Mouse (Mus musculus): ENCODE measurements around the gene Hist1h4c. TPM values are rescaled to one million over a fixed set of nuclear protein-coding genes. Genes with fewer than 3 reads are reported as not detected.

The Hist1h4c gene
- polyA plus RNA-seq, 1 experiment from 2014 or later = 2.5 TPM

GRCm38 (mm10) chr13:23740256-23740840 is 42.1 kb upstream of the Hist1h4c start:
- ATAC-seq (ENCODE audit: low read depth) = no peak

GRCm38 (mm10) chr13:23739922-23740252 is 41.6 kb upstream of the Hist1h4c start:
- WGBS = 1% methylated on average over 14 of the region's 14 CpGs
- Histone ChIP-seq H3K27me3 (no peaks in the 10 kb centered on the region), H3K9ac (peak overlapping the region; percentile 78), H3K4me2 (peak overlapping the region; percentile 98), H3K9me3 (no peaks in the 10 kb centered on the region), H3K4me3 (peak overlapping the region; percentile 48), H3K27ac (replicated peaks) (peak overlapping the region; percentile 90), H3K4me1 (replicated peaks) (peaks cover 32% of the 10 kb centered on the region), H3K36me3 (no peaks in the 10 kb centered on the region)
- no peak for ATAC-seq (ENCODE audit: low read depth)

More at GRCm38 (mm10) chr13:23740256-23740840, 42.1 kb upstream of the Hist1h4c start:
- peak overlapping the region; percentile 78 for H3K9ac ChIP-seq
- no peaks in the 10 kb centered on the region for H3K36me3 ChIP-seq
- WGBS = 33% methylated on average over 13 of the region's 13 CpGs
- H3K4me3 ChIP-seq = peak overlapping the region; percentile 48
- H3K27ac ChIP-seq (replicated peaks) = peak overlapping the region; percentile 90
- H3K27me3 ChIP-seq = no peaks in the 10 kb centered on the region
- peaks cover 32% of the 10 kb centered on the region for H3K4me1 ChIP-seq (replicated peaks)
- H3K4me2 ChIP-seq = peak overlapping the region; percentile 98
- no peaks in the 10 kb centered on the region for H3K9me3 ChIP-seq

- Histone ChIP-seq H3K4me3 (peak overlapping the region; percentile 48), H3K4me2 (peak overlapping the region; percentile 98), H3K9me3 (no peaks in the 10 kb centered on the region), H3K36me3 (no peaks in the 10 kb centered on the region), H3K27me3 (no peaks in the 10 kb centered on the region), H3K27ac (replicated peaks) (peak overlapping the region; percentile 90), H3K4me1 (replicated peaks) (peaks cover 28% of the 10 kb centered on the region), H3K9ac (peak overlapping the region; percentile 78)
- WGBS = under 1% methylated on average over 39 of the region's 39 CpGs
- peak; percentile 93 for ATAC-seq (ENCODE audit: low read depth)
Measured at GRCm38 (mm10) chr13:23739069-23739921, 41.0 kb upstream of the Hist1h4c start.

- ATAC-seq (ENCODE audit: low read depth) = peak; percentile 95
- Histone ChIP-seq H3K27ac (replicated peaks) (peak within 1 kb of the TSS; percentile 90), H3K9me3 (no peaks in the 10 kb centered on the region), H3K36me3 (no peaks in the 10 kb centered on the region), H3K27me3 (no peaks in the 10 kb centered on the region), H3K9ac (peak within 1 kb of the TSS; percentile 78), H3K4me3 (peak within 1 kb of the TSS; percentile 48), H3K4me2 (peak within 1 kb of the TSS; percentile 98), H3K4me1 (replicated peaks) (peaks cover 28% of the 10 kb centered on the region)
- under 1% methylated on average over 38 of the region's 38 CpGs for WGBS
Measured at GRCm38 (mm10) chr13:23738677-23739068, 40.4 kb upstream of the Hist1h4c start, which contains the start of gene Hist1h1c. Gene Hist1h1c, plus strand, starts transcription at chr13:23738808.

- H3K4me3 ChIP-seq = peak overlapping the region; percentile 48
- peak overlapping the region; percentile 90 for H3K27ac ChIP-seq (replicated peaks)
- ATAC-seq (ENCODE audit: low read depth) = no peak
- H3K27me3 ChIP-seq = no peaks in the 10 kb centered on the region
- H3K4me2 ChIP-seq = peak overlapping the region; percentile 98
- no peaks in the 10 kb centered on the region for H3K36me3 ChIP-seq
- H3K4me1 ChIP-seq (replicated peaks) = peaks cover 28% of the 10 kb centered on the region
- H3K9ac ChIP-seq = peak overlapping the region; percentile 78
- no peaks in the 10 kb centered on the region for H3K9me3 ChIP-seq
- 22% methylated on average over 4 of the region's 4 CpGs for WGBS
Measured at GRCm38 (mm10) chr13:23738041-23738440, 39.8 kb upstream of the Hist1h4c start.

- Histone ChIP-seq H3K36me3 (no peaks in the 10 kb centered on the region), H3K27ac (replicated peaks) (no peak overlapping the region), H3K9me3 (no peaks in the 10 kb centered on the region), H3K4me3 (no peak overlapping the region), H3K4me1 (replicated peaks) (peaks cover 28% of the 10 kb centered on the region), H3K4me2 (no peak overlapping the region), H3K27me3 (no peaks in the 10 kb centered on the region), H3K9ac (no peak overlapping the region)
- 75% methylated on average over 5 of the region's 5 CpGs for WGBS
- no peak for ATAC-seq (ENCODE audit: low read depth)
Measured at GRCm38 (mm10) chr13:23737091-23737490, 38.8 kb upstream of the Hist1h4c start.

GRCm38 (mm10) chr13:23732156-23732804 is 34.0 kb upstream of the Hist1h4c start:
- Histone ChIP-seq H3K9ac (no peak overlapping the region), H3K4me1 (replicated peaks) (no peaks in the 10 kb centered on the region), H3K27me3 (no peaks in the 10 kb centered on the region), H3K9me3 (no peaks in the 10 kb centered on the region), H3K36me3 (no peaks in the 10 kb centered on the region), H3K4me2 (no peak overlapping the region), H3K27ac (replicated peaks) (no peak overlapping the region), H3K4me3 (no peak overlapping the region)
- 26% methylated on average over 8 of the region's 8 CpGs for WGBS
- no peak for ATAC-seq (ENCODE audit: low read depth)

- Histone ChIP-seq H3K9me3 (no peaks in the 10 kb centered on the region), H3K4me3 (no peak overlapping the region), H3K27me3 (no peaks in the 10 kb centered on the region), H3K4me2 (no peak overlapping the region), H3K9ac (no peak overlapping the region), H3K4me1 (replicated peaks) (no peaks in the 10 kb centered on the region), H3K36me3 (no peaks in the 10 kb centered on the region), H3K27ac (replicated peaks) (no peak overlapping the region)
- ATAC-seq (ENCODE audit: low read depth) = no peak
- WGBS = 37% methylated on average over 8 of the region's 8 CpGs
Measured at GRCm38 (mm10) chr13:23730479-23730878, 32.2 kb upstream of the Hist1h4c start.

- Histone ChIP-seq H3K27ac (replicated peaks) (no peak overlapping the region), H3K36me3 (no peaks in the 10 kb centered on the region), H3K27me3 (no peaks in the 10 kb centered on the region), H3K4me2 (no peak overlapping the region), H3K4me1 (replicated peaks) (no peaks in the 10 kb centered on the region), H3K9ac (no peak overlapping the region), H3K9me3 (no peaks in the 10 kb centered on the region), H3K4me3 (no peak overlapping the region)
- 90% methylated on average over 5 of the region's 5 CpGs for WGBS
- ATAC-seq (ENCODE audit: low read depth) = no peak
Measured at GRCm38 (mm10) chr13:23729706-23730105, 31.5 kb upstream of the Hist1h4c start.

GRCm38 (mm10) chr13:23729192-23729525 is 30.9 kb upstream of the Hist1h4c start:
- Histone ChIP-seq H3K27me3 (no peaks in the 10 kb centered on the region), H3K9ac (no peak overlapping the region), H3K4me3 (no peak overlapping the region), H3K9me3 (no peaks in the 10 kb centered on the region), H3K4me2 (no peak overlapping the region), H3K27ac (replicated peaks) (no peak overlapping the region), H3K36me3 (no peaks in the 10 kb centered on the region), H3K4me1 (replicated peaks) (no peaks in the 10 kb centered on the region)
- no peak for ATAC-seq (ENCODE audit: low read depth)
- WGBS = 94% methylated on average over 9 of the region's 9 CpGs

GRCm38 (mm10) chr13:23728472-23729191 is 30.4 kb upstream of the Hist1h4c start:
- H3K27me3 ChIP-seq = no peaks in the 10 kb centered on the region
- no peak overlapping the region for H3K9ac ChIP-seq
- H3K9me3 ChIP-seq = no peaks in the 10 kb centered on the region
- no peak overlapping the region for H3K27ac ChIP-seq (replicated peaks)
- ATAC-seq (ENCODE audit: low read depth) = no peak
- WGBS = 91% methylated on average over 18 of the region's 18 CpGs
- H3K4me1 ChIP-seq (replicated peaks) = no peaks in the 10 kb centered on the region
- H3K4me3 ChIP-seq = no peak overlapping the region
- no peaks in the 10 kb centered on the region for H3K36me3 ChIP-seq
- no peak overlapping the region for H3K4me2 ChIP-seq

GRCm38 (mm10) chr13:23725213-23725612 is 27.0 kb upstream of the Hist1h4c start:
- Histone ChIP-seq H3K9me3 (no peaks in the 10 kb centered on the region), H3K4me2 (no peak overlapping the region), H3K27me3 (no peaks in the 10 kb centered on the region), H3K27ac (replicated peaks) (no peak overlapping the region), H3K4me3 (no peak overlapping the region), H3K4me1 (replicated peaks) (no peaks in the 10 kb centered on the region), H3K9ac (no peak overlapping the region), H3K36me3 (no peaks in the 10 kb centered on the region)
- 60% methylated on average over 1 of the region's 1 CpGs for WGBS
- ATAC-seq (ENCODE audit: low read depth) = no peak
